Mouse (Mus musculus) embryonic facial prominence, embryonic 13.5 days (tissue): ENCODE results near the gene Defb23. TPM values are rescaled to one million over a fixed set of nuclear protein-coding genes. Genes with fewer than 3 reads are reported as not detected.
"Not testable (repeated sequence)": the region's sequence is repeated elsewhere in the genome, so short reads cannot be mapped to it uniquely, and the experiment has no call there.

Experiments
- ATAC-seq: fragments of 200-750 bp; cut with Nextera tagmentation; 2 replicates; pipeline ENCODE4 v1.8.0; 2017; ENCODE audit warnings: low read depth; ENCODE audit not compliant: insufficient number of reproducible peaks, insufficient read depth, low FRiP score, low TSS enrichment
- H3K27ac ChIP-seq: fragments of 300-500 bp; sonication (generic); 2 replicates; pipeline ENCODE4 v1.5.1; 2015; ENCODE audit warnings: moderate library complexity, mild to moderate bottlenecking, inconsistent platforms
- H3K27me3 ChIP-seq: fragments of 300-500 bp; sonication (generic); 2 replicates; pipeline ENCODE4 v1.6.1; 2015; ENCODE audit warnings: mild to moderate bottlenecking, inconsistent platforms
- H3K36me3 ChIP-seq: fragments of 300-500 bp; sonication (generic); 2 replicates; pipeline ENCODE4 v1.6.1; 2015; ENCODE audit warnings: mild to moderate bottlenecking, inconsistent platforms
- H3K4me1 ChIP-seq: fragments of 300-500 bp; sonication (generic); 2 replicates; pipeline ENCODE4 v1.6.1; 2015; ENCODE audit warnings: inconsistent platforms
- H3K4me2 ChIP-seq: fragments of 300-500 bp; sonication (generic); 2 replicates; pipeline ENCODE4 v1.6.1; 2015; ENCODE audit warnings: moderate library complexity, mild to moderate bottlenecking, inconsistent platforms
- H3K4me3 ChIP-seq: fragments of 300-500 bp; sonication (generic); 2 replicates; pipeline ENCODE4 v1.5.1; 2015; ENCODE audit warnings: mild to moderate bottlenecking, inconsistent platforms
- H3K9ac ChIP-seq: fragments of 300-500 bp; sonication (generic); 2 replicates; pipeline ENCODE4 v1.6.1; 2015; ENCODE audit warnings: mild to moderate bottlenecking, inconsistent platforms
- H3K9me3 ChIP-seq: fragments of 300-500 bp; sonication (generic); 2 replicates; pipeline ENCODE4 v1.6.1; 2016; ENCODE audit warnings: inconsistent platforms
- WGBS: fragments of 180-500 bp; shearing (Covaris S2); methylation state at CpG from one replicate; pipeline ENCODE4 v1.1.7; 2015; ENCODE audit warnings: mixed read lengths; 5-methylcytosine and 5-hydroxymethylcytosine counted together
- polyA plus RNA-seq: library from polyadenylated mRNA; unstranded; fragments of >200 nt; fragmentation: Nextera tagmentation; extraction: Ambion mirVana; gene quantifications from 2 replicates; pipeline ENCODE4 v1.2.1, GENCODE M21; 2015

Gene Defb23
- polyA plus RNA-seq, 1 experiment from 2014 or later = not detected

DNA sequence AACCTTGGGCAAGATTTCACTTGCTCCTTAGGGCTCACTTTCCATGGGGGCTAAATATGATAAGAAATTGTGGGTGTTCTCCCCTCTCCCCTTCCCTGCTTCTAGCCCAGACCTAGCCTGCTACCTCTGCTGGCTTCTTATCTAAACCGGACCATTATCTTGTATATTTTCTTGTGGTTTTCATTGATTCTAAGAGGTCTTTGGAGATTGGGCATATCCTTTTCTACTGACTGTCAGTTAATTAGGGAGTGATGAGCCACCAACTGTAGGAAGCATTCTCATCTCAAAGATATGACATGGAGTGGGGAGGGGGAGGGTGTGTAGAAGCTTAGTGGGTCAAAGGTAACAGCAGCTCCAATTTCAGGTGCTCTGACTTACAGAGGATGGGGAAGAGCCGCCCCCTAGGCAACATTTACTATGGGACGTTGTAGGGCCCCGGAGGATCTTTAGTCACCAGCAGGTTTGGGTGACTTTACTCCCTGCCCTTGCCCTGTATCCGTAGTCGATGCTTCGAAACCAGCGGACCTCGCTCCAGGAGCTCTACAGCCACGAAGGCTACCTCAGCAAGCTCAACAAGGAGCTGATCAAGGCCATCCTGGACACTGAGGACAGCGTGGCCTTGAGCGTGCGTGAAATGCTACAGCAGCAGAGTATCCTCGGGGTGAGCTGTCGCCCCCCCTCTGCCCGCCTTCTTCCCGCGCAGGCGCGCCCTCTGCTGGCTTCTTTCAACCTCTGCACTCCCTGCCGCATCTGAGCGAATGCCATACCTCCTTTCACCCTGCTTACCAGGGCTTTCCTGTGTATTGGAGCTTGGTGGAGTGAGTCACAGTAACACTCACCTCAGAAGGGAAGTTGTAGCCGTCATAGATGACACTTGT lies 27.2 kb downstream of the Defb23 start:
- Histone ChIP-seq H3K9me3 (no peaks in the 10 kb centered on the region), H3K4me2 (peak overlapping the region; percentile 73), H3K4me1 (peaks cover 8% of the 10 kb centered on the region), H3K4me3 (peak overlapping the region; percentile 42), H3K27ac (no peak overlapping the region), H3K9ac (peak overlapping the region; percentile 76), H3K36me3 (no peaks in the 10 kb centered on the region), H3K27me3 (no peaks in the 10 kb centered on the region)
- ATAC-seq = 0 out of 2 replicates have a peak, but pooled peaks have one; percentile 33
- WGBS = 2% methylated on average over 23 of the region's 23 CpGs

DNA sequence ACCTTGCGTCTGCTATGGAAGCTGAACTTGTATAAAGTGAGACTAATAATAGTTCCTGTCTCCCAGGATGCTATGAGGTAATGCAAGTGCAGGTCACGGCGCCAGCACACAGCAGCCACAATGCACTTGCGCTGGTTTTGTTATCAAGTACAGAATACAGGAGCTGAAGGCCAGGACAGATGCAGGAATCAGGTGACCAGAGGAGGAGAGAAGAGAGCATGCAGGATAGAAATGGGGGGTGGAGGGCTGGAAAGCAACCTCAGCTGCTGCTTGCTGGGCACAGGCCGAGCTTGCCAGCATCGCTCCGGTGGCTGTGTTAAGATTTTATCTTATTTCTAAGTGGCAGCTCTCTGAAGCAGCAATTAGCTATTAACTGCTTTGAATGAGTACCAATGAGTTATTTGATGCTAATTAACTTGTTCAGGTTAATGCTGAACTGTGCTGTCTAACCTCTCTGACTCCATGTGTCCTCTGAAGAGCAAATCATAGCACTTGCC lies 28.0 kb downstream of the Defb23 start:
- Histone ChIP-seq H3K9me3 (no peaks in the 10 kb centered on the region), H3K27ac (no peak overlapping the region), H3K4me1 (peaks cover 8% of the 10 kb centered on the region), H3K4me2 (no peak overlapping the region), H3K4me3 (no peak overlapping the region), H3K9ac (no peak overlapping the region), H3K36me3 (no peaks in the 10 kb centered on the region), H3K27me3 (no peaks in the 10 kb centered on the region)
- ATAC-seq = no peak
- 61% methylated on average over 7 of the region's 7 CpGs for WGBS

DNA sequence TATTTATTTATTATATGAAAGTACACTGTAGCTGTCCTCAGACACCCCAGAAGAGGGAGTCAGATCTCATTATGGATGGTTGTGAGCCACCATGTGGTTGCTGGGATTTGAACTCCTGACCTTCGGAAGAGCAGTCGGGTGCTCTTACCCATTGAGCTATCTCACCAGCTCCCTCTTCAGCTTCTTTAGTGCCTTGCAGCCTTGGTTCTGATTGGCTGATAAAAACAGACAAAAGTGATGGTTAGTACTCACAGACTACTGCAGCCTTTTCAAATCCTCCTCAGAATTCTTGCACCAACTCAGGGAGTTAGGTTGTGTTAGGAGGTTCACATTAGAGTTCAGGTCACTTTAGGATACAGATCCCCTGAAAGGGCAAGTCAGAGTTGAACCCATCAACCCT lies 35.9 kb downstream of the Defb23 start:
- not testable (repeated sequence) for H3K9me3 ChIP-seq, H3K9ac ChIP-seq, H3K27ac ChIP-seq, H3K4me3 ChIP-seq, H3K36me3 ChIP-seq, H3K4me2 ChIP-seq, H3K27me3 ChIP-seq, ATAC-seq
- WGBS = 88% methylated on average over 2 of the region's 2 CpGs
- H3K4me1 ChIP-seq = peaks cover 11% of the 10 kb centered on the region

DNA sequence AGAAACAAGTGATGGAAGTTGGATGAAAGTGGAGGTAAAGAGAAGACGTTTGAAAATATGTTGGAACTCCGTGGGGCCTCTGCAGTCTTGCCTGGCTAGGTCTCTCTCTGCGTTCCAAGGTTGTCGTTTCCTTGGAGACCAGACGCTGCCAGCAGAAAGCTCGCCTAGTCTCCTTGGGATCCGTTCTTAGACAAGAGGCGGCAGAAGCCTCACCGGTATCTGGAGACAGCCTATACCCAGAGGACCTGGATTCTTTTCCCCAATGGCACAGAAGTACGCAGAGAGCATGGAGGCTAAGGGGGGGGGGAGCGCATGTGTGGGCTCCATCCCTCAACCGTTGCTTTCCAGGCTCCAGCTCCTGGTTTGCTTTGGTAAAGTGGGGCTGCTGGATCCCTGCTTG lies 36.9 kb downstream of the Defb23 start:
- H3K27ac ChIP-seq = no peak overlapping the region
- H3K4me2 ChIP-seq = peak overlapping the region; percentile 53
- H3K27me3 ChIP-seq = no peaks in the 10 kb centered on the region
- H3K4me3 ChIP-seq = 0 out of 2 replicates have a peak overlapping the region, but pooled peaks have one; percentile 18
- H3K9ac ChIP-seq = peak overlapping the region; percentile 51
- WGBS = 4% methylated on average over 12 of the region's 12 CpGs
- H3K9me3 ChIP-seq = no peaks in the 10 kb centered on the region
- H3K36me3 ChIP-seq = no peaks in the 10 kb centered on the region
- ATAC-seq = no peak
- H3K4me1 ChIP-seq = peaks cover 11% of the 10 kb centered on the region

DNA sequence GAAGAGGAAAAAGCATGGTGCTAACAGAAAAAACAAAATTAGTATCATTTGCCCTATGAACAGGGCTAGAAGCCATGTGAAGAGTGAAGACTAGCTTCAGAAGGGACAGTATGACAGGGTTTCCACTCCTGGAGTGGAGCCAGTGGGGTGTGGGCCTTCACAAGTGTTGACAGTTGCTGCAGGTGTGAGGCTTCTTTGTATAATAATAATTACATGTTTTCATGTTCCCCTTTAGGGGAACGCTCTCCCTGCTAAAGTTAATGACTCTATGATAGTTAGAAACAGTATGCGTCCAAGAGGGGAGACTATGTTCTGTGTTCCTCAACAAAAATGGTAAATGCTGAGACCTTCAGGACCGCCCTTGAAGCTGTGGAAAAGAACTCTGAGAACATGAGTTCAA lies 48.6 kb downstream of the Defb23 start:
- H3K9me3 ChIP-seq = no peaks in the 10 kb centered on the region; the same call in none of the 2 replicates
- H3K27me3 ChIP-seq = no peaks in the 10 kb centered on the region
- peak overlapping the region; percentile 97 for H3K27ac ChIP-seq
- no peaks in the 10 kb centered on the region for H3K36me3 ChIP-seq
- no peak for ATAC-seq
- peaks cover 24% of the 10 kb centered on the region for H3K4me1 ChIP-seq
- no peak overlapping the region for H3K9ac ChIP-seq
- H3K4me3 ChIP-seq = peak overlapping the region; percentile 90; the same call in 1 of the 2 replicates
- 92% methylated on average over 3 of the region's 3 CpGs for WGBS
- peak overlapping the region; percentile 95 for H3K4me2 ChIP-seq

DNA sequence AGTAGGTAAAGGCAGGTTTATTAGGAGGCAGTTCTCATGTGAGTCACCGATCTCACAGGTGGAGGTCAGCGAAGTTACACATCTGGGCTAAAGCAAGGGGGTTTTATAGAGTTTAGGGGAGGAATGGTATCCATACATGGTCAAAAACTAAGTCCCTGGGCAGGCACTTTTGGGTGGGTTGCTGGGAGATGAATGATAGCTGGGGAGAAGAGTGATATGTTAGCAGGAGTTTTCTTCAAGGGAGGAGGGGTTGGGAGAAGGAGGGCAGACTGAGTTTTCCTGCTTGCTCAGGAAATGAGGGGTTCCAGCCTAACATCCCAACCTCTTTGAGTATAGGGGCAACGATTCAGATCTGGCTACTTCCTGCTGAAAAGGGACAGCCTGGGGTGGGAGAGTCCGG lies 49.1 kb downstream of the Defb23 start, which contains the start of gene 6820408C15Rik:
6820408C15Rik (plus strand) TSS at position 301 of the 400 bp plus-strand sequence.
- Histone ChIP-seq H3K4me1 (peaks cover 29% of the 10 kb centered on the region), H3K36me3 (no peaks in the 10 kb centered on the region), H3K9me3 (no peaks in the 10 kb centered on the region; the same call in none of the 2 replicates), H3K27ac (peak within 1 kb of the TSS; percentile 97), H3K4me3 (peak within 1 kb of the TSS; percentile 90), H3K4me2 (peak within 1 kb of the TSS; percentile 95), H3K9ac (peak within 1 kb of the TSS; percentile 99), H3K27me3 (no peaks in the 10 kb centered on the region)
- ATAC-seq = no peak
- 23% methylated on average over 4 of the region's 4 CpGs for WGBS

DNA sequence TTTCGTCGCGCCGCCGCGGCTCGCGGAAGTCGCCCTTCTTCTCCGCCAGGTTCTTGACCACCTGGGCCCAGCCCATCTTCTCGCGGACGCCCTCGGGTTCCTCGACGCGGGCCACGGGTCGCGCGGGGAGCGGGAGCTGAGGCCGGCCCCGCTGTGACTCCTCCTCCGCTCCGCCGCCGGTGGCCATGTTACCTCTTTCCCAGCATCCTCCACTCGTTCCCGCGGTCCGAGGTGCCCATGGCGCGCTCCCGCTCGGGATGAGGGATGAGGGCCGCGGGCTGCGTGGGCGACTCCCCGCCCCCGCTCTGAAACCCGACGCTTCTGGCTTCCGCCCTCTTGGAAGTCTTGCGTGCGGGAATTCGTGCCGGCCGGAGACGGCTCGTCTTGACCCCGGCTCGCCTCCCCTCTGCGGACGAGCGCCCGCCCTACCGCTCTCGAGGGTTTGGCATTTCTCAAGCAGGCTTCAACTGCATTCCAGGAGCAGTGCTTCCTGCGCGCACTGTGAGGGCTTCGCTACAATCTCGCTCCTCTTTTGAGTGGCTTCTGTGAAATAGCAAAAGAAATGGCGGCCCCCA lies 49.7 kb downstream of the Defb23 start, which contains the start of gene Zcchc3:
Zcchc3 (minus strand) TSS at position 437 of the 575 bp plus-strand sequence.
- Histone ChIP-seq H3K27ac (peak within 1 kb of the TSS; percentile 97), H3K9me3 (no peaks in the 10 kb centered on the region; the same call in none of the 2 replicates), H3K4me3 (peak within 1 kb of the TSS; percentile 90), H3K27me3 (no peaks in the 10 kb centered on the region), H3K4me2 (peak within 1 kb of the TSS; percentile 95), H3K4me1 (peaks cover 35% of the 10 kb centered on the region), H3K36me3 (no peaks in the 10 kb centered on the region), H3K9ac (peak within 1 kb of the TSS; percentile 99)
- WGBS = under 1% methylated on average over 59 of the region's 65 CpGs
- peak; percentile 80 for ATAC-seq

DNA sequence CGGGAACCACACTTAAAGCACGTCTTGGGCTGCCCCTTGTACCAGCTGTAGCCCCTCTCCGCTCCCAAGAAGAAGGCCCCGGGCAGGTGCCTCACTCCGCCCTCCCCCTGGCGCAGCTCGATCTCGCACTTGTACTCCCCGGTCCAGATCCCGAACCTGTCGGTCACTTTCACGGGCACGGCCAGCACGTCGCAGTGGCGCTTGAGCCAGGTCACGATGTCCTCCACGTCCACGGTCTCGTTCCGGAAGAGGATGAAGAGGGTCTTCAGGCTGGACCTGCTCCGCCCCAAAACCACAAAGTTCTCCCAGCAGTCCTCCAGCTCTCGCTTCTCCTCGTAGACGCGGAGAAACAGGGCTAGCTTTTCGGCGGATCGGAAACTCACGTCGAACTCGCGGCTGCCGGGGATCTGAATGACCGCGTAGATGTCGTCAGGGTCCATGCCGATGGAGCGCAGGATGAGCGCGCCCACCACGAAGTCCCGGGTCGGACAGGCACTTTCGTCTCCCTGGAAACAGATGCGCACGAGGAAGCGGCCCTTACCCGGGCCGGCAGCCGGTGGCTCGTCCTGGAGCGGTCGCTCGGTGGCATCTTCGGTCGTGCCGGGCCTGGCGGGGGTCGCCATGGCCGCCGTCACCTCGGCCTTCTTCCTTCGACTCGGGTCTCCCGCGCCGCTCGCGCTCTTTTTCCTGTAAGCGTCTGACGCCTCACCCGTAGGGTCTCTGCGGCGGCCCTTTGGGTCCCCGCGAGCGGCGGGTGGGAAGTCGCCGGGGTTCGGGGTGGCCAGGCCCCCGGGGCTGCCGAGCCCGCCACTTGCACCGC lies 50.4 kb downstream of the Defb23 start:
- Histone ChIP-seq H3K27me3 (no peaks in the 10 kb centered on the region), H3K9me3 (no peaks in the 10 kb centered on the region; the same call in none of the 2 replicates), H3K4me3 (peak overlapping the region; percentile 90), H3K36me3 (no peaks in the 10 kb centered on the region), H3K4me1 (peaks cover 41% of the 10 kb centered on the region), H3K4me2 (peak overlapping the region; percentile 95), H3K27ac (peak overlapping the region; percentile 97), H3K9ac (peak overlapping the region; percentile 99)
- ATAC-seq = no peak
- WGBS = under 1% methylated on average over 86 of the region's 86 CpGs

DNA sequence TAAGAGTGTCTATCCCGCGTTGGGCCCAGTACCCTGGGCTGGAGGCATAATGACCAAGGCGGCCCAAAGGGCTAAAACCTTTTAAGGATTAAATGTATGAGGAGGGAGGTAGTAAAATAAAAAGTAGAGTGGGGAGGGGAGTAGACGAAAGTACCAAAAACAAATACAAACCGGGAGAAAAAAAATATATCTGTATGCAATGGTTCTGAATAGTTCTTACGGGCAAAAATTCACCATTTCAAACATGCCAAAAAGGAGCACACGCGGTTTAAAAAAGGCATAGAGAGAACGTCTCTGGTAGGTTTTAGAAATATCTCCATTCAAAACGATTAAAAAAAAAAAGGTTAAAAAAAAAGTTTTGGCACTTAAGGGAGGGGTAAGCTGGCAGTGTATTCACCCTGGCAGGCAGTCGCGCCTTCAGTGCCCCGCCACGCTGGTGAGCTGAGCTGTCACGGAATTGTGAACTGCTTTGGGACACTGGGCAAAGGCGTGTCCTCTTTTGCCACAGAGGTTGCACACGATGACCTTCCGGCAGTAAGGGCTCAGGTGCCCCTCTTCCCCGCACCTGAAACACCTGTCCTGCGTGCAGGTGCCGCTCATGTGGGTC lies 51.2 kb downstream of the Defb23 start:
- WGBS = 2% methylated on average over 21 of the region's 21 CpGs

DNA sequence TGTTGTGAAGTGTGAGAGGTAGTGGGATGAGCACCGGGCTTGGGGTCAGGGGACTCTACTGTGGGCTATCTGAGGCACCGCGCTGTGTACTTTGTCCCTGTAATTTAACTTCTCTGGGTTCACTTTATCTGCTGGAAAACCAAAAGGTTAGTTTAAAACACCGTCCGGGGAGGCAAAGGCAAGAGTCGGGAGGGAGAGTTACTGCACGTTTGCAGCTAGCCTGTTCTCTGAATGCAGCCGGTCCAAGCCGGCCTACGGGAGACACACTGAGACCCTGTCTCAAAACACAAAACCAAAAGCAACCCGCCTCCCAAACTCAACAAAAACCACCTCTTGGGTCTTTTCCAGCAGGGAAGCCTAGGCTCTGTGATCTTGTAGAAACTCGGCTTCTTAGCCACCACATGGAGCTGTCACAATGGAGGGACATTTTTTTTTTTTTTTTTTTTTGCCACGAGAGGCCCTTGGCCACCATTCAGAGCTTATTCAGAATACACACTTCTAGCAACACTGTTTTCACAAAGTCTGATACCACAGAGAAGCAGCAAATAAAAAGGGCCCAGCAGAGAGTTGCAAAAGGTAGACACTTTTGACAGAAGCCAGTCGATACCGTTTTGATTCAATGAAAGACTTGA lies 51.8 kb downstream of the Defb23 start:
- Histone ChIP-seq H3K4me2 (peak overlapping the region; percentile 95), H3K9ac (peak overlapping the region; percentile 99), H3K4me3 (peak overlapping the region; percentile 90), H3K36me3 (no peaks in the 10 kb centered on the region), H3K9me3 (no peaks in the 10 kb centered on the region; the same call in none of the 2 replicates), H3K4me1 (peaks cover 41% of the 10 kb centered on the region), H3K27ac (peak overlapping the region; percentile 99), H3K27me3 (no peaks in the 10 kb centered on the region)
- WGBS = 2% methylated on average over 15 of the region's 15 CpGs
- ATAC-seq = no peak

More for the DNA sequence above, 51.2 kb downstream of the Defb23 start:
- H3K4me3 ChIP-seq = peak overlapping the region; percentile 90
- no peaks in the 10 kb centered on the region for H3K27me3 ChIP-seq
- no peaks in the 10 kb centered on the region for H3K36me3 ChIP-seq
- H3K4me1 ChIP-seq = peaks cover 41% of the 10 kb centered on the region
- H3K9ac ChIP-seq = peak overlapping the region; percentile 99
- peak overlapping the region; percentile 95 for H3K4me2 ChIP-seq
- no peak for ATAC-seq
- H3K27ac ChIP-seq = peak overlapping the region; percentile 99
- H3K9me3 ChIP-seq = no peaks in the 10 kb centered on the region; the same call in none of the 2 replicates
